Mouse (Mus musculus) kidney, adult 2 months (tissue): ENCODE measurements around the gene Rem1.

Experiments
- CTCF ChIP-seq: fragments of 200-500 bp; conservative IDR thresholded peaks from 2 replicates; pipeline ENCODE4 v1.5.1; 2011; ENCODE audit warnings: low read depth, mild to moderate bottlenecking, control low read depth, low read length, moderate library complexity, mixed read lengths; ENCODE audit not compliant: insufficient read depth, insufficient read length
- POLR2A ChIP-seq: fragments of 200-500 bp; IDR thresholded peaks from one replicate; pipeline ENCODE4 v1.6.1; 2011; ENCODE audit warnings: low read depth, low read length, control low read depth

- TF ChIP-seq POLR2A = no peak
- no peak for TF ChIP-seq CTCF
Measured at GRCm38 (mm10) chr2:152607746-152608145, 19.0 kb upstream of the Rem1 start.
